Mouse (Mus musculus) liver, embryonic 15.5 days (tissue): ENCODE data around the gene Ly6g5c. TPM values are rescaled to one million over a fixed set of nuclear protein-coding genes. Genes with fewer than 3 reads are reported as not detected.
A peak's percentile ranks its signal among the peaks of the same experiment; 100 is the strongest.

Source experiments
- ATAC-seq: fragments of 200-750 bp; cut with Nextera tagmentation; 2 replicates; pipeline ENCODE4 v1.8.0; 2017; ENCODE audit warnings: moderate number of reproducible peaks, mild to moderate bottlenecking, moderate library complexity; ENCODE audit not compliant: insufficient read depth
- H3K27ac ChIP-seq: fragments of 300-500 bp; sonication (generic); replicated peaks from 2 replicates; pipeline ENCODE4 v1.5.1; 2015; ENCODE audit warnings: mild to moderate bottlenecking, inconsistent platforms
- H3K27me3 ChIP-seq: fragments of 300-500 bp; sonication (generic); 2 replicates; pipeline ENCODE4 v1.6.1; 2015; ENCODE audit warnings: mild to moderate bottlenecking, inconsistent platforms
- H3K36me3 ChIP-seq: fragments of 300-500 bp; sonication (generic); replicated peaks from 2 replicates; pipeline ENCODE4 v1.6.1; 2015; ENCODE audit warnings: moderate library complexity, mild to moderate bottlenecking, inconsistent platforms
- H3K4me1 ChIP-seq: fragments of 300-500 bp; sonication (generic); replicated peaks from 2 replicates; pipeline ENCODE4 v1.6.1; 2015; ENCODE audit warnings: inconsistent platforms
- H3K4me2 ChIP-seq: fragments of 300-500 bp; sonication (generic); 2 replicates; pipeline ENCODE4 v1.6.1; 2015; ENCODE audit warnings: moderate library complexity, mild to moderate bottlenecking, inconsistent platforms
- H3K4me3 ChIP-seq: fragments of 300-500 bp; sonication (generic); replicated peaks from 2 replicates; pipeline ENCODE4 v1.5.1; 2015; ENCODE audit warnings: mild to moderate bottlenecking, inconsistent platforms
- H3K9ac ChIP-seq: fragments of 300-500 bp; sonication (generic); 2 replicates; pipeline ENCODE4 v1.6.1; 2015; ENCODE audit warnings: moderate library complexity, mild to moderate bottlenecking, inconsistent platforms
- H3K9me3 ChIP-seq: fragments of 300-500 bp; sonication (generic); replicated peaks from 2 replicates; pipeline ENCODE4 v1.6.1; 2016; ENCODE audit warnings: inconsistent platforms
- WGBS: fragments of 180-500 bp; shearing (Covaris S2); methylation state at CpG from one replicate; pipeline ENCODE4 v1.1.7; 2015; ENCODE audit warnings: mixed read lengths; ENCODE audit not compliant: insufficient replicate concordance; 5-methylcytosine and 5-hydroxymethylcytosine counted together
- polyA plus RNA-seq: library from polyadenylated mRNA; unstranded; fragments of >200 nt; fragmentation: Nextera tagmentation; extraction: Ambion mirVana; gene quantifications from 2 replicates; pipeline ENCODE4 v1.2.1, GENCODE M21; 2015

Ly6g5c gene
- polyA plus RNA-seq, 1 experiment from 2014 or later: not detected

- H3K9me3 ChIP-seq: no peaks in the 10 kb centered on the region
Observed at GRCm38 (mm10) chr17:35146139-35146538, 38.1 kb downstream of the Ly6g5c start.

GRCm38 (mm10) chr17:35147348-35147747 is 39.3 kb downstream of the Ly6g5c start:
- no peaks in the 10 kb centered on the region for H3K4me1 ChIP-seq
- no peaks in the 10 kb centered on the region for H3K27me3 ChIP-seq
- H3K9me3 ChIP-seq: no peaks in the 10 kb centered on the region
- H3K4me3 ChIP-seq: no peak overlapping the region
- H3K9ac ChIP-seq: no peak overlapping the region
- H3K4me2 ChIP-seq: no peak overlapping the region
- no peak overlapping the region for H3K27ac ChIP-seq
- no peak for ATAC-seq
- WGBS: 66% methylated on average over 3 of the region's 3 CpGs
- peaks cover 99% of the 10 kb centered on the region for H3K36me3 ChIP-seq

More at GRCm38 (mm10) chr17:35146139-35146538, 38.1 kb downstream of the Ly6g5c start:
- Histone ChIP-seq H3K27ac (no peak overlapping the region), H3K27me3 (no peaks in the 10 kb centered on the region), H3K36me3 (peaks cover 99% of the 10 kb centered on the region), H3K4me1 (no peaks in the 10 kb centered on the region), H3K4me3 (no peak overlapping the region), H3K9ac (no peak overlapping the region), H3K4me2 (no peak overlapping the region)
- no peak for ATAC-seq
- WGBS: 86% methylated on average over 5 of the region's 5 CpGs

GRCm38 (mm10) chr17:35147922-35148639 is 40.0 kb downstream of the Ly6g5c start:
- no peaks in the 10 kb centered on the region for H3K9me3 ChIP-seq
- H3K27me3 ChIP-seq: no peaks in the 10 kb centered on the region
- WGBS: 70% methylated on average over 5 of the region's 5 CpGs
- peak overlapping the region; percentile 10; the same call in 1 of the 2 replicates for H3K27ac ChIP-seq
- no peak for ATAC-seq
- H3K4me1 ChIP-seq: no peaks in the 10 kb centered on the region
- H3K36me3 ChIP-seq: peaks cover 99% of the 10 kb centered on the region
- no peak overlapping the region for H3K4me3 ChIP-seq
- H3K9ac ChIP-seq: no peak overlapping the region
- H3K4me2 ChIP-seq: no peak overlapping the region

DNA sequence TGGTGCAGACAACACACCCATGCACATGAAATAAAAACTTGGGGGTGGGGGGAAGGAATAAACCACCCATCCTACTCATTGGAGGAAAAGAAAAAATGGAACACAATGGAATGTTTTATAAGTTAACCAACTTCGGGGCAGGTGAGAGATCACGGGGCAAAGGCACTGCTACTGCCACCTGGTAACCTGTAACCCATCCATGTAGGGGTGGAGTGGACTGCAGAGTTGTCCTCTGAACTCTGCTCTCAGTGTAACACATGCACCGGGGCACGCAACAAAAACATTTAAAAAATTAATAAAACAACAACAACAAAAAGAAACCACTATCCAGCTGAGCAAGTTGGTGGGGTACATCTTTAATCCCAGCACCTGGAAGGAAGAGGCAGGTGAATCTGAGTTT is 44.0 kb downstream of the Ly6g5c start:
- no peak overlapping the region for H3K9ac ChIP-seq
- H3K27ac ChIP-seq: no peak overlapping the region
- H3K9me3 ChIP-seq: no peaks in the 10 kb centered on the region
- ATAC-seq: no peak
- H3K4me2 ChIP-seq: no peak overlapping the region
- no peaks in the 10 kb centered on the region for H3K4me1 ChIP-seq
- H3K27me3 ChIP-seq: no peaks in the 10 kb centered on the region
- WGBS: 86% methylated on average over 4 of the region's 4 CpGs
- peaks cover 99% of the 10 kb centered on the region for H3K36me3 ChIP-seq
- no peak overlapping the region for H3K4me3 ChIP-seq

DNA sequence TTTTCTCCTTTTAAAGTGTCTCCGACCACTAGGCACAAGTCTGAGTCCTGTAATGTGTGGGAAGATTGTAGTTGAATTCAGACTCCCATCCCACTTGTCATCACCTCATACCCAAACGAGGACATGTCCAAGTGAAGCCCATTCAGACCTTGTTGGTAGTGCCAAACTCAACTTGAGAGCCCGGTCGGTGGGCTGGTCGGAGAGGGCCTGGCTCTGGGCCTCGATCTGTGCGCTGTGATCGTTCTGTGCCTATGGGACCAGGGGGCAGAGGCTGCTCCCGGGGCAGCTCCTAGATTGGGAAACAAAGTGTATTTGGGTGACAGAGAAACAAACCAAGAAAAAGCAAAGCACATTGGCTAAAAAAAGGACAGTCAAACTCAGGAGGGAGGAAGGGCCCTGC is 45.0 kb downstream of the Ly6g5c start:
- H3K4me3 ChIP-seq: no peak overlapping the region
- 87% methylated on average over 9 of the region's 9 CpGs for WGBS
- no peak overlapping the region for H3K27ac ChIP-seq
- H3K4me2 ChIP-seq: no peak overlapping the region
- H3K36me3 ChIP-seq: peaks cover 99% of the 10 kb centered on the region
- no peak overlapping the region for H3K9ac ChIP-seq
- no peaks in the 10 kb centered on the region for H3K4me1 ChIP-seq
- H3K9me3 ChIP-seq: no peaks in the 10 kb centered on the region
- ATAC-seq: no peak
- H3K27me3 ChIP-seq: no peaks in the 10 kb centered on the region

DNA sequence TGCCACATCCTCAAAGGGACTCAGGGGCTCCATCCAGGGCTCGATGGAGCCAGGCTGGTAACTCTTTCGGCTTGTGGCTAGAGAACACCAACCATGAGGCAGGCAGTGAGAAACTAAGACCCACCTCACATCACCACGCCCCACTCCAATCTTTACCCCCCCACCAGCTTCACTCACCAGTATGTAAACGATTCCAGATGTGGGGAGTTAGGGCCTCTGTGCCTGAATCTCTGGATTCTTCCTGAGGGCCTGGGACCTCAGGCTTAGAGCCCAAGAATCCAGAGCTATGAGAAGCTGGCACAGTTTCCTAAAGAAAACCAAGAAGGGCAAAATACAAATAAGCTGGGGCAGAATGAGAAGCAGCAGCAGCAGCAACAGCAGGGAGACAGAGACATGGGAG is 45.9 kb downstream of the Ly6g5c start:
- no peak for ATAC-seq
- Histone ChIP-seq H3K4me3 (no peak overlapping the region), H3K27me3 (no peaks in the 10 kb centered on the region), H3K4me1 (no peaks in the 10 kb centered on the region), H3K9me3 (no peaks in the 10 kb centered on the region), H3K36me3 (peaks cover 99% of the 10 kb centered on the region), H3K9ac (no peak overlapping the region), H3K4me2 (no peak overlapping the region), H3K27ac (no peak overlapping the region)
- 75% methylated on average over 4 of the region's 4 CpGs for WGBS

DNA sequence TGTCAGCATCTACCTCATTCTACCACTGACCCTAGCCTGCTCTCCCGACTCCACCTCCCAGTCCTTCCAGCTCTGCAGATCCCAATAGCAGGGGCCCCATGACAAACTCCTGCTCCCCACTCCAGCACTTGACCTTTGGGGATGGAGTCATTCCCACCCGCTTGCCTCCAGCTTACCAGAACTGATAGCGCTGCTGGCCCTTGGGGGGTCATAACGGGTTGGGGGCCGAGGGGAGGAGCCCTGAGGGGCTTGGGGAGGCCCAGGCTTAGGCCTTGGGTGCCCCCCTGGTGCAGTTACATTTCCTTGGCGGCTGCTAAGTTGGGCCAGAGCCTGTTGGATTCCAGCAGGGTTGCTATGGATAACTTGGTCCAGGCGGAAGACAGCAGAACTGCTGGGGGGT is 46.5 kb downstream of the Ly6g5c start:
- no peak overlapping the region for H3K9ac ChIP-seq
- H3K9me3 ChIP-seq: no peaks in the 10 kb centered on the region
- H3K27ac ChIP-seq: no peak overlapping the region
- ATAC-seq: no peak
- H3K36me3 ChIP-seq: peaks cover 99% of the 10 kb centered on the region
- no peak overlapping the region for H3K4me3 ChIP-seq
- H3K27me3 ChIP-seq: no peaks in the 10 kb centered on the region
- no peaks in the 10 kb centered on the region for H3K4me1 ChIP-seq
- WGBS: 84% methylated on average over 7 of the region's 7 CpGs
- no peak overlapping the region for H3K4me2 ChIP-seq

DNA sequence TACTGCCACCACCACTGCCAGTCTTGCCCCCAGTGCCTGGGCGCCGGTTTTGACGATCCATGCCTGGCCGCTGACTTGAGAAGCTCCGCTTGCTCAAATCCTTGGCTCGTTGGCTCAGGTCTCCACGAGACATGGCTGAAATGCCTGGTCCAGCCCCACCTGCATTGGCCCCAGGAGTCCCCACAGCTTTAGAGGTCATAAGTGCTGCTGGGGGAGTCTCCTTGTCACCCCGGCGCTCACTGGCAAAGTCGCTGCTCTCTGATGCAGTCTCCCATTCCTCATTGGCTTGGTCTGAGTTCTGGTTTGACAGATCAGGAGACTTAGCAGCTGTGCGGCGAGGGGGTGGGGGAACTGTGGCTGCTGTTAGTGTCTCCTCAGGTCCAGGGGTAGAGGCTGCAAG is 47.4 kb downstream of the Ly6g5c start:
- WGBS: 90% methylated on average over 12 of the region's 12 CpGs
- no peak overlapping the region for H3K4me3 ChIP-seq
- H3K27ac ChIP-seq: no peak overlapping the region
- no peaks in the 10 kb centered on the region for H3K27me3 ChIP-seq
- H3K4me1 ChIP-seq: no peaks in the 10 kb centered on the region
- no peak overlapping the region for H3K9ac ChIP-seq
- no peak overlapping the region for H3K4me2 ChIP-seq
- H3K9me3 ChIP-seq: no peaks in the 10 kb centered on the region
- ATAC-seq: no peak
- H3K36me3 ChIP-seq: peaks cover 99% of the 10 kb centered on the region

DNA sequence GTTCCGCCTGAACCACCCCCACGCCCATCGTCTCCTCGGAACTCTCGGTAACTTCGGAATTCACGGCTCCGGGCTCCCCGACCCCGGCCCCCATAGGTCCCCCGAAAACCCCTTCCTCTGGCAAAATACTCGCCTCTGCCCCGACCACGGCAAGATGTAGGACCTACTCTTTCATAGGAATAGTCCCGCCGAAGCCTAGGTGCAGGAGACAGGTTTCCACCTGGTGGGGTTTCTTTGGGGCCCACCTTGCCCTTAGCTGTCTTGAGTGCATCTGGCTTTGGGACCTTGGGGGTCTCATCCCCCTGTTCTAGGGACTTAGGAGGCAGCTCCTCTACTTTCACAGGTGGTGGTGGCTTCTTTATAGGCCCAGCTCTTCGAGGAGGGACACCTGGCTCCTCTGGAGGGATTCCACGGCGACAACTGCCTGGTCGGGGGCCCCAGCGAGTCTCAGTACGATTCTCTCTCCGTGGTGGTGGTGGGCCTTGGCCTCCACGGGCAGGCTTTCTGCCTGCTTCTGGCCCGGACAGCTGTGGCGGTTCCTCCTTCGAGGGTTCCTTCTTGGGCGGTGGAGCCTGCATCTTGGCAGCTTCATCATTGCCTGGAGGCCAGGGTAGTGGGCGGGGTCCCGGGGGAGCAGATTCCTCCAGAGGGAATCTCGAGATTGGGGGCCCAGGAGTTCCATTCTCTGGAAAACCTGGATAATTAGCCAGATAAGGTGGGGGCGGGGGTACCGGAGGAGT is 48.6 kb downstream of the Ly6g5c start:
- Histone ChIP-seq H3K4me3 (no peak overlapping the region), H3K4me1 (peaks cover 3% of the 10 kb centered on the region), H3K27ac (no peak overlapping the region), H3K9me3 (no peaks in the 10 kb centered on the region), H3K9ac (no peak overlapping the region), H3K27me3 (no peaks in the 10 kb centered on the region), H3K36me3 (peaks cover 100% of the 10 kb centered on the region), H3K4me2 (no peak overlapping the region)
- 86% methylated on average over 33 of the region's 33 CpGs for WGBS
- no peak for ATAC-seq

DNA sequence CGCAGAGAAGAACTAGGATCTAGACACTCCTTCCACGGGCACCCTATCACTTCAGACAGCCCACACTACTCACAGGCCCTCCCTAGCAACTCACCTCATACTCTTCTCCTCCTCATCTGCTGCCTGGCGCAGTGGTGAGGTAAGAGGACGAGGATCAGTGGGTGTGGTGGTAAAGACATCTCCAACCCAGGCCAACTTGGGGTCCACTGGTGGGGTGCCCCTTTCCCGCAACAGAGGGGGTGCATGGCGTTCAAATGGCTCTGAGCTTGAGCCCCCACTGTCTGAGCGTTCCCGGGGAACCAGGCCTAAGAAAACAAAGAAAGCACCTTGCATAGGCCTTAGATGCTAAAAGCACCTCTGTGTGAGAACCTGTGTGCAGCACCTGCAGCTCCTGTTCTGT is 49.2 kb downstream of the Ly6g5c start:
- H3K27me3 ChIP-seq: no peaks in the 10 kb centered on the region
- ATAC-seq: no peak
- H3K4me3 ChIP-seq: no peak overlapping the region
- H3K9me3 ChIP-seq: no peaks in the 10 kb centered on the region
- H3K36me3 ChIP-seq: peaks cover 100% of the 10 kb centered on the region
- no peak overlapping the region for H3K27ac ChIP-seq
- H3K4me1 ChIP-seq: peaks cover 10% of the 10 kb centered on the region
- no peak overlapping the region for H3K9ac ChIP-seq
- no peak overlapping the region for H3K4me2 ChIP-seq
- whole genome bisulfite sequencing: 86% methylated on average over 8 of the region's 8 CpGs

GRCm38 (mm10) chr17:35157661-35158175 is 49.6 kb downstream of the Ly6g5c start:
- WGBS: 84% methylated on average over 8 of the region's 8 CpGs
- ATAC-seq: no peak
- no peak overlapping the region for H3K9ac ChIP-seq
- H3K36me3 ChIP-seq: peaks cover 100% of the 10 kb centered on the region
- no peak overlapping the region for H3K4me3 ChIP-seq
- no peaks in the 10 kb centered on the region for H3K9me3 ChIP-seq
- H3K27me3 ChIP-seq: no peaks in the 10 kb centered on the region
- no peak overlapping the region for H3K27ac ChIP-seq
- peaks cover 14% of the 10 kb centered on the region for H3K4me1 ChIP-seq
- H3K4me2 ChIP-seq: no peak overlapping the region
